Mouse (Mus musculus) myocyte (in vitro differentiated cells): ENCODE data around the gene Camta1.

Experiments used
- CEBPB ChIP-seq: IDR thresholded peaks from 2 replicates; pipeline ENCODE4 v1.6.1; 2011; ENCODE audit warnings: mild to moderate bottlenecking, moderate library complexity; ENCODE audit not compliant: poor library complexity, insufficient read depth, severe bottlenecking
- E2F4 ChIP-seq: IDR thresholded peaks from one replicate; pipeline ENCODE4 v1.6.1; 2011; ENCODE audit warnings: mild to moderate bottlenecking, control low read depth, moderate library complexity; ENCODE audit not compliant: insufficient read depth
- MYOG ChIP-seq, 3 experiments: IDR thresholded peaks; one replicate each; pipeline ENCODE4 v1.6.1; 2011; ENCODE audit warnings: control low read depth in 2 of 3, low read depth in 2 of 3, mild to moderate bottlenecking in 2 of 3; ENCODE audit not compliant: insufficient read length in 2 of 3, control insufficient read depth in 1 of 3, insufficient read depth in 1 of 3
- POLR2A ChIP-seq: IDR thresholded peaks from one replicate; pipeline ENCODE4 v1.6.1; 2011; ENCODE audit warnings: low read depth, mild to moderate bottlenecking, control low read depth, moderate library complexity; ENCODE audit not compliant: insufficient read length
- POLR2AphosphoS2 ChIP-seq: IDR thresholded peaks from one replicate; pipeline ENCODE4 v1.6.1; 2011; ENCODE audit warnings: low read depth, control low read depth; ENCODE audit not compliant: insufficient read length
- REST ChIP-seq: IDR thresholded peaks from one replicate; pipeline ENCODE4 v1.6.1; 2011; ENCODE audit warnings: mild to moderate bottlenecking, control low read depth, moderate library complexity; ENCODE audit not compliant: insufficient read depth, insufficient read length
- SRF ChIP-seq: IDR thresholded peaks from one replicate; pipeline ENCODE4 v1.6.1; 2011; ENCODE audit warnings: low read depth; ENCODE audit not compliant: control insufficient read depth, insufficient read length

DNA sequence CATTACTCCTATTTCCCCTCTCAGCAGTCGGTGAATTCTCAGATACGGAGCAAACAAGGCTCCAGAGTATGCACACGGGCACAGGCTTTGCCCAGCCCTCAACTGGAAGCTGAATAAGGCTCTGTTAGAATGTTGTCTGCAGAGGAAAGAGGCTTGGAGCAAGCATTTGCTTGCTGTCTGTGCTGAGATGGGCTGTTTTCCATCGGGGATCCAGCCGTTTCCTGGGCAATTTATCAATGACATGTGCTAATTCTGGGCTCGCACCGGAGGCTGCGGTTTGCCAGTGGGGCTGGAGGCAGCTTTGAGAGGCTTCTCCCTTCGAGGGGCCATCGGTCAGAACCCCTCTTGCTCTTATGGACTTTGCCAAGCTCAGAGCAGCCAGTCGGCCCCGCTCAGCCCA lies 506.2 kb downstream of the Camta1 start:
- TF ChIP-seq POLR2AphosphoS2: no peak
- no peak for TF ChIP-seq POLR2A
- TF ChIP-seq CEBPB: no peak
- no peak for TF ChIP-seq MYOG (IDR thresholded peaks at IDR 0.05; ENCODE audit: control insufficient read depth in 1 of 3, insufficient read depth in 1 of 3, insufficient read length in 2 of 3, low read depth in 2 of 3)
- TF ChIP-seq E2F4: no peak
- TF ChIP-seq REST: no peak
- TF ChIP-seq SRF: no peak
